Mouse (Mus musculus): Measurements from ENCODE around the gene Msl2.
A peak's percentile ranks its signal among the peaks of the same experiment; 100 is the strongest.

Gene Msl2

GRCm38 (mm10) chr9:101073987-101074331, at the start of gene Msl2:
Gene Msl2 (plus strand): TSS chr9:101074101.
- DNase-seq: no peak

GRCm38 (mm10) chr9:101033761-101034447, 40.0 kb upstream of the Msl2 start:
- DNase-seq: no peak

- DNase-seq: peak; percentile 98
Observed at GRCm38 (mm10) chr9:101034448-101035098, 39.3 kb upstream of the Msl2 start, which contains the start of gene Pccb. Gene Pccb (minus strand): TSS chr9:101034898.

GRCm38 (mm10) chr9:101035836-101036596, 37.9 kb upstream of the Msl2 start:
- DNase-seq: no peak

- DNase-seq: no peak
Observed at GRCm38 (mm10) chr9:101036876-101037275, 37.0 kb upstream of the Msl2 start.

- DNase-seq: no peak
Observed at GRCm38 (mm10) chr9:101037396-101037795, 36.5 kb upstream of the Msl2 start.

- DNase-seq: no peak
Observed at GRCm38 (mm10) chr9:101038634-101039033, 35.3 kb upstream of the Msl2 start.

- DNase-seq: no peak
Observed at GRCm38 (mm10) chr9:101041508-101041907, 32.4 kb upstream of the Msl2 start.

- DNase-seq: no peak
Observed at GRCm38 (mm10) chr9:101042249-101042648, 31.7 kb upstream of the Msl2 start.

GRCm38 (mm10) chr9:101045710-101046338, 28.1 kb upstream of the Msl2 start:
- DNase-seq: no peak

- no peak for DNase-seq
Observed at GRCm38 (mm10) chr9:101052007-101052406, 21.9 kb upstream of the Msl2 start.

GRCm38 (mm10) chr9:101052691-101053090, 21.2 kb upstream of the Msl2 start:
- no peak for DNase-seq

GRCm38 (mm10) chr9:101053279-101053678, 20.6 kb upstream of the Msl2 start:
- no peak for DNase-seq

- DNase-seq: no peak
Observed at GRCm38 (mm10) chr9:101057156-101057555, 16.7 kb upstream of the Msl2 start.

GRCm38 (mm10) chr9:101061035-101061434, 12.9 kb upstream of the Msl2 start:
- DNase-seq: no peak

GRCm38 (mm10) chr9:101062253-101062780, 11.6 kb upstream of the Msl2 start:
- no peak for DNase-seq

GRCm38 (mm10) chr9:101065076-101065602, 8.8 kb upstream of the Msl2 start:
- DNase-seq: no peak

GRCm38 (mm10) chr9:101069781-101070180, 4.1 kb upstream of the Msl2 start:
- DNase-seq: no peak

- no peak for DNase-seq
Observed at GRCm38 (mm10) chr9:101072506-101072905, 1.4 kb upstream of the Msl2 start.

- DNase-seq: peak; percentile 100
Observed at GRCm38 (mm10) chr9:101073041-101073986, 587 bp upstream of the Msl2 start.

- DNase-seq: peak; percentile 75
Observed at GRCm38 (mm10) chr9:101074332-101075021, 576 bp downstream of the Msl2 start.
